Mouse (Mus musculus) stomach, postnatal 0 days (tissue): Measurements from ENCODE around the gene Actbl2.

Source experiments
- CTCF ChIP-seq: IDR thresholded peaks from 2 replicates; pipeline ENCODE4 v1.5.1; 2016; ENCODE audit warnings: antibody characterized with exemption, low read depth, mild to moderate bottlenecking, moderate library complexity
- EP300 ChIP-seq: optimal IDR thresholded peaks from 2 replicates; pipeline ENCODE3; 2016; ENCODE audit warnings: antibody characterized with exemption

DNA sequence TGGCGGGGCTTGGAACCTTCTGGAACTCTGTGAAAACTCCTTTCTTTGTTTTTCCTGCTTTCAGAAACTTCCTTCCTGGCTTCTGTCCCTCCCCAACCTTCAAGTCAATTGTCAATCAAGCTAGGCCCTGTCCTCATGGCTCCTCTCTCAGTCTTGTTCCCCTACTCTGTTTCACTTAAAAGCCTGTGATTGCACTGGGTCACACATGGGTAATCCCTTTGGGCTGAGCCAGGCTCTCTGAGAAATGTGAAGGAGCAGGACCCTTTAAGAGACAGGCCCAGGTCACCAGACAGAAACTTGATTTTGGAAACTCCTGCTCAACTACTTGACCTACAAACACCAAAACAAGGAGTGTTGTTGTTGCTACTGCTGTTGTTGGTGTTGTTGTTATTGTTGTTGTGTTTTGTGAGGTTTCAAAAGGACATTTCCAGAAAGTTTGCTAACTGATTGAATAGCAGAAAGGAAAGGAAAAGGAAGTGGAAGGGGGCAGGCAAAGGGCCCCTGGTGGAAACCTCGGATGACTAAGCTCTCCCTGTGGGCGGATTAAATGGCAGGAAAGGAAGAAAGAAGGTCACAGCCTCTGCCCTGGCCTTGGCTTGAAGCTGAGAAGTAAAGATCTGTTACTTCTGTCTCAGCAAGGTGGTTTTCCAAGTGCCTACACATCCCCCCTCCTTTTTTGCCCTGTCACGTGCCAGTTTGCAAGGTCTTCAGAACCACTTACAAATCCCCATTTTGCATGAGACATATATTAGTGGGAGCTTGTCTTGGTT lies 10.6 kb downstream of the Actbl2 start:
- no peak for TF ChIP-seq CTCF
- TF ChIP-seq EP300: no peak
